Mouse (Mus musculus) hindbrain, embryonic 16.5 days (tissue): Measurements from ENCODE around the gene Golph3. TPM values are rescaled to one million over a fixed set of nuclear protein-coding genes. Genes with fewer than 3 reads are reported as not detected.

Source experiments
- ATAC-seq: fragments of 200-750 bp; cut with Nextera tagmentation; 2 replicates; pipeline ENCODE4 v1.8.0; 2017; ENCODE audit warnings: moderate TSS enrichment, moderate library complexity
- H3K27ac ChIP-seq: fragments of 300-500 bp; sonication (generic); 2 replicates; pipeline ENCODE4 v1.5.1; 2014; ENCODE audit warnings: low read depth, mild to moderate bottlenecking, control low read depth, low read length, moderate library complexity
- H3K27me3 ChIP-seq: fragments of 300-500 bp; sonication (generic); replicated peaks from 2 replicates; pipeline ENCODE4 v1.6.1; 2014; ENCODE audit warnings: low read length; ENCODE audit not compliant: control insufficient read depth, insufficient read depth
- H3K36me3 ChIP-seq: fragments of 300-500 bp; sonication (generic); 2 replicates; pipeline ENCODE4 v1.6.1; 2014; ENCODE audit warnings: mild to moderate bottlenecking, low read length, moderate library complexity, mixed read lengths; ENCODE audit not compliant: control insufficient read depth, insufficient read depth
- H3K4me1 ChIP-seq: fragments of 300-500 bp; sonication (generic); 2 replicates; pipeline ENCODE4 v1.6.1; 2014; ENCODE audit warnings: low read depth, low read length; ENCODE audit not compliant: control insufficient read depth, insufficient read depth
- H3K4me2 ChIP-seq: fragments of 300-500 bp; sonication (generic); 2 replicates; pipeline ENCODE4 v1.6.1; 2014; ENCODE audit warnings: mild to moderate bottlenecking, low read length, control low read depth, moderate library complexity
- H3K4me3 ChIP-seq: fragments of 300-500 bp; sonication (generic); 2 replicates; pipeline ENCODE4 v1.5.1; 2014; ENCODE audit warnings: mild to moderate bottlenecking, low read length, control low read depth, moderate library complexity
- H3K9ac ChIP-seq: fragments of 300-500 bp; sonication (generic); 2 replicates; pipeline ENCODE4 v1.6.1; 2014; ENCODE audit warnings: low read depth, mild to moderate bottlenecking, control low read depth, low read length, moderate library complexity
- H3K9me3 ChIP-seq: fragments of 300-500 bp; sonication (generic); 2 replicates; pipeline ENCODE4 v1.6.1; 2014; ENCODE audit warnings: mild to moderate bottlenecking, low read length, moderate library complexity; ENCODE audit not compliant: control insufficient read depth
- WGBS: fragments of 180-500 bp; shearing (Covaris S2); extraction: QIAGEN DNeasy Blood & Tissue Kit; methylation state at CpG from one replicate; pipeline ENCODE4 v1.1.7; 2014; 5-methylcytosine and 5-hydroxymethylcytosine counted together
- polyA plus RNA-seq: library from polyadenylated mRNA; unstranded; fragments of >200 nt; fragmentation: Nextera tagmentation; extraction: Ambion mirVana; gene quantifications from 2 replicates; pipeline ENCODE4 v1.2.1, GENCODE M21; 2015

The Golph3 gene
- polyA plus RNA-seq, result 64.2 and 66.1 TPM in 2 replicates

DNA sequence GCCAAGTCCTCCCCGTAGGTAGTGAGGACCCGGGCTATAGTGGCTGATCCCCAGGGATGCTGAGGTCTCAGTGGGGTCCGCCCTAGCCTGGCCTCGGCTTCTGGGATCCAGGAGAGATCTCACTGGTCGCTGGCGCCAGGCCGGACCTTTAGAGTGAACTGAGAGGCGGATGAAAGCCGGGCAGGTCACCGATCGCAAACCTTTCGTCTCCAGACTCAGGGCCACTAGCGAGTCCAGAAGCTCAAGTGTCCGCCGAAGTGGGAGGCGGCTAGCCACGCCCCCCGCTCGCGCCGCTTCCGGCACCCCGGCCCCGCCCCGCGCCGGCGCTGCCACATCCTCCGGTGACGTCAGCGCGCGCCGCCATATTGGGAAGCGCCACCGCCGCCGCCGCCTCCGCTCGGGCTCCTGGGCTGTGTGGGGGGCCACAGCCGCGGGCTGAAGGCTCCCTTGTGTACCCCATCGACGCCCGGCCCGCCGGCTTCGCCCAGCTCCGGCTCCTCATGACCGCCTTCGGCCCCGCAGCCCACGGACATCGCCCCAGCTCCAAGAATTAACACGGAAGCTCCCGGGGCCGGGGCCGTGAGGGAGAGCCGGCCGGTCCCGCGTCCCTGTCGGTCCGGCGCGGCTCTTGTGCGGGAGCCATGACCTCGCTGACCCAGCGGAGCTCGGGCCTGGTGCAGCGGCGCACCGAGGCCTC lies at the start of gene Golph3:
Golph3 (plus strand) TSS at position 360 of the 697 bp plus-strand sequence.
- Histone ChIP-seq H3K4me2 (peak within 1 kb of the TSS; percentile 83), H3K36me3 (no peaks in the 10 kb centered on the region), H3K4me1 (peaks cover 18% of the 10 kb centered on the region), H3K9me3 (no peaks in the 10 kb centered on the region), H3K4me3 (peak within 1 kb of the TSS; percentile 99), H3K9ac (peak within 1 kb of the TSS; percentile 98), H3K27me3 (0 out of 2 replicates have a peak, but pooled peaks cover 2% of the 10 kb centered on the region), H3K27ac (peak within 1 kb of the TSS; percentile 96)
- under 1% methylated on average over 64 of the region's 74 CpGs for WGBS
- peak; percentile 97 for ATAC-seq

DNA sequence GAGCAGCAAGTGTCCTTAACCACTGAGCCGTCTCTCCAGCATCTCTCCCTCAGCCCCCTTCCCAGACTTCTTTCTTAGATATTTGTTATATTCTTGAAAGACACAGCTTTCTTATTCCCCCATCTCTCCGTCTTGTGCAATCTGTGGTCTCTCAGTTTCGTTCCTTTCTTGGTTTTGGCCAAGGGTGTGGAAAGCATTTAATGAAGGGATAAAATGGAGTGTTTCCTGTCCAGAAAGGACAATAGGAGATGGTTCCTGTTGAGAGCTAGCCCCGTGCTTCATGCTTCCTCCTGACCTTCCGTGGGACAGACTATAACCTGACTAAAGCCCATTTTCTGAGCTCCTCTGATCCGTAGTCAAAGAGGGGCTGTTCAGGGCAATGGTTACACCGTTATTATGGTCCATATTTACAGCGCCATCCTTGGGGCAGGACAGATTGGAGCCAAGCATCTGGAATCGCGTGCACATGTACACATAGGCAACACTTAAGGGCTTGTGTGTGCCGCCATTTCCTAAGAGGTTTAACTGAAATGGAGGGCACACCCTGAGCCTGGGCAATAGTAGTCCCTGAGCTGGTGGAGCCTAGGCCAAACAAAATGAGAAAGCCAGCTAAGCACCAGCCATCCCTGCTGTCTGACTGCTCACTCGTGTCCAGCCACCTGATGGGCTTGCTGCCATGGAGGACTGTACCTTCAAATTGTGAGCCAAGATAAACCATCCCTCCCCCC lies 47.8 kb upstream of the Golph3 start:
- Histone ChIP-seq H3K27me3 (no peaks in the 10 kb centered on the region), H3K36me3 (peaks cover 12% of the 10 kb centered on the region), H3K4me2 (no peak overlapping the region), H3K4me3 (no peak overlapping the region), H3K9me3 (no peaks in the 10 kb centered on the region), H3K9ac (no peak overlapping the region), H3K27ac (no peak overlapping the region), H3K4me1 (no peaks in the 10 kb centered on the region)
- 83% methylated on average over 12 of the region's 12 CpGs for WGBS
- ATAC-seq, result no peak

- Histone ChIP-seq H3K36me3 (peaks cover 12% of the 10 kb centered on the region), H3K27me3 (no peaks in the 10 kb centered on the region), H3K9me3 (no peaks in the 10 kb centered on the region), H3K9ac (no peak overlapping the region), H3K4me1 (no peaks in the 10 kb centered on the region), H3K4me2 (no peak overlapping the region), H3K27ac (no peak overlapping the region), H3K4me3 (no peak overlapping the region)
- ATAC-seq, result no peak
- 57% methylated on average over 4 of the region's 4 CpGs for WGBS
Observed at GRCm38 (mm10) chr15:12274053-12274769, 47.0 kb upstream of the Golph3 start.

GRCm38 (mm10) chr15:12275091-12275623 lies 46.1 kb upstream of the Golph3 start:
- no peaks in the 10 kb centered on the region for H3K9me3 ChIP-seq
- H3K4me1 ChIP-seq, result no peaks in the 10 kb centered on the region
- no peak overlapping the region for H3K4me3 ChIP-seq
- H3K36me3 ChIP-seq, result peaks cover 5% of the 10 kb centered on the region
- no peak overlapping the region for H3K27ac ChIP-seq
- no peak for ATAC-seq
- H3K27me3 ChIP-seq, result no peaks in the 10 kb centered on the region
- H3K9ac ChIP-seq, result no peak overlapping the region
- H3K4me2 ChIP-seq, result no peak overlapping the region
- WGBS, result 76% methylated on average over 4 of the region's 4 CpGs

DNA sequence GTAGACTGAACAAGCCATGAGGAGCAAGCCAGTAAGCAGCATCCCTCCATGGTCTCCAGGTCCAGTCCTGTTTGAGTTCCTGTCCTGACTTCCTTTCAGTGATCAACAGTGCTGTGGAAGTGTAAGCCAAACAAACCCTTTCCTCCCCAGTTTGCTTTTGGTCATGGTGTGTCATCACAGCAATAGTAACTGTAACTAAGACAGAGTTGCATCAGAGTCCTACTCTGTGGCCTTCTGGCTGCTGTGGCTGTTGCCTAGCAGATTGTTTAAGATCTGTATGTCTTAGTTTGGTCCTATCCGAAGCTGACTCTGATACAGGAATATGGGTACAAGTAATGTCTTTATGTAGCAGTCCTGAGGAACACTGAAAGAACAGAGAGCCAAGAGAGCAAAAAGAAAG lies 41.4 kb upstream of the Golph3 start:
- no peak overlapping the region for H3K4me2 ChIP-seq
- no peaks in the 10 kb centered on the region for H3K9me3 ChIP-seq
- no peaks in the 10 kb centered on the region for H3K36me3 ChIP-seq
- WGBS, result 95% methylated on average over 1 of the region's 1 CpGs
- no peaks in the 10 kb centered on the region for H3K27me3 ChIP-seq
- H3K4me3 ChIP-seq, result no peak overlapping the region
- ATAC-seq, result no peak
- H3K27ac ChIP-seq, result no peak overlapping the region
- H3K4me1 ChIP-seq, result no peaks in the 10 kb centered on the region
- no peak overlapping the region for H3K9ac ChIP-seq

DNA sequence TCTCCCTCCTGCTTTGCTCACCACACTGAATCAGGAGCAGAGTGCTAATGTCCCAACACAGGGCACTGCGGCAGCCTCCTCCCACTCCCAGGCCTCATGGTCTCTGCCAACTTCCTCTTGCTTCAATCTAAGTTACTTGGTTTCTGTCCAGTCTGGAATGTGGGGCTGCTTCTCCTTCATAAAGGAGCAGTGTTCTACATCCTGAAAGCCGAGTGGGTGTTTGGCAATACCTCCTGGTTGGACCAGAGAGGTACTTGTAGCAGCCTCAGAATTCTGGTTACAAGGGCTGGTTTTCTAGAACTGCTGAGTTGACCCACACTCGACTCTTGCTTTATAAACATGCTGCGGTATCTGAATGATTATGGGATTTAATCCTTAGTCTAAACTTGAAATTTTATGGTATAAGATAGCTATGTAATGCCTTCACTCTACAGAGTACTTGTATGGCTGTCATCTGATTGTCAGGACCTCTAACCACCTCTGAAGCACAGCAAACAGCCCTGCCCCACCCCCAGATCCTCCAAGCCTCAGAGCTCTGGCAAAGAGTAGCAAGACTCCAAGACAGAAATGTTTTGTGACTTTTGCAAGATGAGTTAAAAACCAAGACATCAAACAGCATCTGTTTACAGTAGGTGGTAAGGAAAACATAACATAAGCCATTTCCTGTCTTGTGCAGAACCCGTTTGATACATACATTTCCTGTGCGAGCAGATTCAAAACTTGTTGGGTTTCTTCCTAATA lies 36.3 kb upstream of the Golph3 start:
- ATAC-seq, result peak; percentile 85

DNA sequence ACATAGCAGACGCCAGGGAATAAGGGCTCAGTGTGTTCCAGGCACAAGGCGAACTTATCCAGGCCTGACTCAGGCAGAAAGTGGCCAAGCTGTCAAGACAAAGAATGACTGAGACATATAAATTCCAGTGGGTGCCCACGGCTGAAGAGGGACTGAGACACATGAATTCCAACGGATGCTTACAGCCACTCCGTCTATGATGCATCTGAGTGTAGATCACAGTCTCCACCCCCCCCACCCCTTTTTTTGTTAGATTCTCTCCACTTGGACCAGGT lies 35.8 kb upstream of the Golph3 start:
- H3K4me2 ChIP-seq, result no peak overlapping the region
- no peak overlapping the region for H3K9ac ChIP-seq
- no peak for ATAC-seq
- no peaks in the 10 kb centered on the region for H3K4me1 ChIP-seq
- no peaks in the 10 kb centered on the region for H3K36me3 ChIP-seq
- no peaks in the 10 kb centered on the region for H3K9me3 ChIP-seq
- no peak overlapping the region for H3K27ac ChIP-seq
- H3K4me3 ChIP-seq, result no peak overlapping the region
- H3K27me3 ChIP-seq, result no peaks in the 10 kb centered on the region
- WGBS, result 78% methylated on average over 5 of the region's 5 CpGs

More for the DNA sequence above, 36.3 kb upstream of the Golph3 start:
- no peak overlapping the region for H3K4me3 ChIP-seq
- 79% methylated on average over 6 of the region's 6 CpGs for WGBS
- H3K27me3 ChIP-seq, result no peaks in the 10 kb centered on the region
- no peaks in the 10 kb centered on the region for H3K4me1 ChIP-seq
- H3K27ac ChIP-seq, result no peak overlapping the region
- no peaks in the 10 kb centered on the region for H3K36me3 ChIP-seq
- H3K4me2 ChIP-seq, result no peak overlapping the region
- no peak overlapping the region for H3K9ac ChIP-seq
- H3K9me3 ChIP-seq, result no peaks in the 10 kb centered on the region

- no peak overlapping the region for H3K4me2 ChIP-seq
- no peak overlapping the region for H3K9ac ChIP-seq
- no peaks in the 10 kb centered on the region for H3K27me3 ChIP-seq
- H3K4me3 ChIP-seq, result no peak overlapping the region
- H3K9me3 ChIP-seq, result no peaks in the 10 kb centered on the region
- 84% methylated on average over 7 of the region's 7 CpGs for WGBS
- H3K27ac ChIP-seq, result no peak overlapping the region
- no peaks in the 10 kb centered on the region for H3K36me3 ChIP-seq
- H3K4me1 ChIP-seq, result no peaks in the 10 kb centered on the region
- ATAC-seq, result no peak
Observed at GRCm38 (mm10) chr15:12290330-12290729, 30.9 kb upstream of the Golph3 start.
